Mouse (Mus musculus) hindbrain, embryonic 11.5 days (tissue): ENCODE measurements around the gene Col4a5. TPM values are rescaled to one million over a fixed set of nuclear protein-coding genes. Genes with fewer than 3 reads are reported as not detected.
A peak's percentile ranks its signal among the peaks of the same experiment; 100 is the strongest.

Experiments used
- ATAC-seq: fragments of 200-750 bp; cut with Nextera tagmentation; 2 replicates; pipeline ENCODE4 v1.8.0; 2017; ENCODE audit warnings: mild to moderate bottlenecking, moderate TSS enrichment, moderate library complexity; ENCODE audit not compliant: low FRiP score
- DNase-seq: peaks from one replicate; pipeline ENCODE4 v3.0.0-alpha.2; 2015; ENCODE audit warnings: low spot score
- H3K27ac ChIP-seq: fragments of 300-500 bp; sonication (generic); 2 replicates; pipeline ENCODE4 v1.5.1; 2014; ENCODE audit warnings: mild to moderate bottlenecking, low read depth, low read length
- H3K27me3 ChIP-seq: fragments of 300-500 bp; sonication (generic); 2 replicates; pipeline ENCODE4 v1.6.1; 2014; ENCODE audit warnings: mild to moderate bottlenecking, low read length, moderate library complexity, mixed read lengths; ENCODE audit not compliant: control insufficient read depth, insufficient read depth
- H3K36me3 ChIP-seq: fragments of 300-500 bp; sonication (generic); 2 replicates; pipeline ENCODE4 v1.6.1; 2014; ENCODE audit warnings: mild to moderate bottlenecking, low read length, moderate library complexity, mixed read lengths; ENCODE audit not compliant: control insufficient read depth, insufficient read depth
- H3K4me1 ChIP-seq: fragments of 300-500 bp; sonication (generic); replicated peaks from 2 replicates; pipeline ENCODE4 v1.6.1; 2014; ENCODE audit warnings: low read length, mixed read lengths; ENCODE audit not compliant: control insufficient read depth, insufficient read depth
- H3K4me2 ChIP-seq: fragments of 300-500 bp; sonication (generic); replicated peaks from 2 replicates; pipeline ENCODE4 v1.6.1; 2014; ENCODE audit warnings: mild to moderate bottlenecking, low read depth, low read length
- H3K4me3 ChIP-seq: fragments of 300-500 bp; sonication (generic); 2 replicates; pipeline ENCODE4 v1.5.1; 2014; ENCODE audit warnings: low read depth, low read length
- H3K9ac ChIP-seq: fragments of 300-500 bp; sonication (generic); 2 replicates; pipeline ENCODE4 v1.6.1; 2014; ENCODE audit warnings: low read depth, low read length
- H3K9me3 ChIP-seq: fragments of 300-500 bp; sonication (generic); 2 replicates; pipeline ENCODE4 v1.6.1; 2016; ENCODE audit warnings: low read length; ENCODE audit not compliant: control insufficient read depth
- WGBS: fragments of 180-500 bp; shearing (Covaris S2); extraction: QIAGEN DNeasy Blood & Tissue Kit; methylation state at CpG from one replicate; pipeline ENCODE4 v1.1.7; 2014; 5-methylcytosine and 5-hydroxymethylcytosine counted together
- polyA plus RNA-seq: library from polyadenylated mRNA; unstranded; fragments of >200 nt; fragmentation: Nextera tagmentation; extraction: Ambion mirVana; gene quantifications from 2 replicates; pipeline ENCODE4 v1.2.1, GENCODE M21; 2014

The Col4a5 gene
- polyA plus RNA-seq: 11.4 and 12.0 TPM in 2 replicates

- Histone ChIP-seq H3K27me3 (peaks cover 8% of the 10 kb centered on the region; the same call in 1 of the 2 replicates), H3K9ac (peak within 1 kb of the TSS; percentile 32), H3K4me3 (peak within 1 kb of the TSS; percentile 40), H3K4me1 (no peaks in the 10 kb centered on the region), H3K9me3 (no peaks in the 10 kb centered on the region), H3K27ac (0 out of 2 replicates have a peak within 1 kb of the TSS, but pooled peaks have one; percentile 4), H3K36me3 (no peaks in the 10 kb centered on the region), H3K4me2 (peak within 1 kb of the TSS; percentile 48)
- peak; percentile 82 for DNase-seq
- peak; percentile 91 for ATAC-seq
- 16% methylated on average over 13 of the region's 13 CpGs for WGBS
These were observed at the start of gene Col4a5 for GRCm38 (mm10) chrX:141475110-141475509. Gene Col4a5 (plus strand): TSS chrX:141475385.

GRCm38 (mm10) chrX:141436780-141437179 is 38.4 kb upstream of the Col4a5 start:
- H3K36me3 ChIP-seq: no peaks in the 10 kb centered on the region
- H3K4me3 ChIP-seq: no peak overlapping the region
- DNase-seq (no peak), ATAC-seq (no peak)
- H3K27me3 ChIP-seq: peaks cover 3% of the 10 kb centered on the region; the same call in 1 of the 2 replicates
- H3K9ac ChIP-seq: no peak overlapping the region
- WGBS: 94% methylated on average over 6 of the region's 6 CpGs
- H3K9me3 ChIP-seq: no peaks in the 10 kb centered on the region
- no peak overlapping the region for H3K4me2 ChIP-seq
- no peak overlapping the region for H3K27ac ChIP-seq
- H3K4me1 ChIP-seq: no peaks in the 10 kb centered on the region

- DNase-seq: no peak
- WGBS: 72% methylated on average over 2 of the region's 2 CpGs
These were observed 35.8 kb upstream of the Col4a5 start for GRCm38 (mm10) chrX:141439423-141439822.

GRCm38 (mm10) chrX:141447936-141448335 is 27.2 kb upstream of the Col4a5 start:
- no peak for ATAC-seq
- 79% methylated on average over 1 of the region's 1 CpGs for WGBS
- Histone ChIP-seq H3K4me2 (no peak overlapping the region), H3K9me3 (no peaks in the 10 kb centered on the region), H3K4me3 (no peak overlapping the region), H3K36me3 (no peaks in the 10 kb centered on the region), H3K27ac (no peak overlapping the region), H3K27me3 (0 out of 2 replicates have a peak, but pooled peaks cover 2% of the 10 kb centered on the region), H3K4me1 (no peaks in the 10 kb centered on the region), H3K9ac (no peak overlapping the region)
- no peak for DNase-seq

More at GRCm38 (mm10) chrX:141439423-141439822, 35.8 kb upstream of the Col4a5 start:
- H3K9ac ChIP-seq: no peak overlapping the region
- H3K27ac ChIP-seq: no peak overlapping the region
- no peaks in the 10 kb centered on the region for H3K9me3 ChIP-seq
- peaks cover 3% of the 10 kb centered on the region; the same call in 1 of the 2 replicates for H3K27me3 ChIP-seq
- H3K4me1 ChIP-seq: no peaks in the 10 kb centered on the region
- H3K4me2 ChIP-seq: no peak overlapping the region
- H3K36me3 ChIP-seq: no peaks in the 10 kb centered on the region
- ATAC-seq: no peak
- H3K4me3 ChIP-seq: no peak overlapping the region

GRCm38 (mm10) chrX:141473470-141474302 is 1.5 kb upstream of the Col4a5 start, which contains the start of gene Col4a6:
Gene Col4a6 (minus strand): TSS chrX:141474076.
- Histone ChIP-seq H3K36me3 (no peaks in the 10 kb centered on the region), H3K4me1 (no peaks in the 10 kb centered on the region), H3K9ac (0 out of 2 replicates have a peak within 1 kb of the TSS, but pooled peaks have one; percentile 15), H3K4me3 (peak within 1 kb of the TSS; percentile 30), H3K27ac (no peak within 1 kb of the TSS), H3K9me3 (no peaks in the 10 kb centered on the region), H3K4me2 (peak within 1 kb of the TSS; percentile 48), H3K27me3 (peaks cover 8% of the 10 kb centered on the region; the same call in 1 of the 2 replicates)
- 16% methylated on average over 16 of the region's 16 CpGs for WGBS
- peak; percentile 72 for ATAC-seq
- peak; percentile 22 for DNase-seq

- no peak for DNase-seq
- 16% methylated on average over 14 of the region's 14 CpGs for WGBS
- peak; percentile 83 for ATAC-seq
- 0 out of 2 replicates have a peak overlapping the region, but pooled peaks have one; percentile 4 for H3K27ac ChIP-seq
- H3K36me3 ChIP-seq: no peaks in the 10 kb centered on the region
- peak overlapping the region; percentile 48 for H3K4me2 ChIP-seq
- H3K9me3 ChIP-seq: no peaks in the 10 kb centered on the region
- H3K4me1 ChIP-seq: no peaks in the 10 kb centered on the region
- peaks cover 8% of the 10 kb centered on the region; the same call in 1 of the 2 replicates for H3K27me3 ChIP-seq
- peak overlapping the region; percentile 40 for H3K4me3 ChIP-seq
- peak overlapping the region; percentile 32 for H3K9ac ChIP-seq
These were observed 562 bp downstream of the Col4a5 start for GRCm38 (mm10) chrX:141475566-141476327.

GRCm38 (mm10) chrX:141494545-141494944 is 19.4 kb downstream of the Col4a5 start:
- H3K9ac ChIP-seq: no peak overlapping the region
- H3K27me3 ChIP-seq: no peaks in the 10 kb centered on the region
- no peak for DNase-seq
- no peaks in the 10 kb centered on the region for H3K36me3 ChIP-seq
- H3K4me2 ChIP-seq: no peak overlapping the region
- no peaks in the 10 kb centered on the region for H3K9me3 ChIP-seq
- H3K4me1 ChIP-seq: no peaks in the 10 kb centered on the region
- 65% methylated on average over 4 of the region's 4 CpGs for WGBS
- H3K4me3 ChIP-seq: no peak overlapping the region
- no peak overlapping the region for H3K27ac ChIP-seq
- ATAC-seq: no peak

GRCm38 (mm10) chrX:141503125-141503524 is 27.9 kb downstream of the Col4a5 start:
- Histone ChIP-seq H3K27me3 (0 out of 2 replicates have a peak, but pooled peaks cover 2% of the 10 kb centered on the region), H3K27ac (no peak overlapping the region), H3K4me3 (no peak overlapping the region), H3K4me2 (no peak overlapping the region), H3K4me1 (no peaks in the 10 kb centered on the region), H3K36me3 (no peaks in the 10 kb centered on the region), H3K9me3 (no peaks in the 10 kb centered on the region), H3K9ac (no peak overlapping the region)
- ATAC-seq: no peak
- WGBS: 85% methylated on average over 1 of the region's 1 CpGs
- no peak for DNase-seq
